Mouse (Mus musculus): ENCODE data around the gene Bid. TPM values are rescaled to one million over a fixed set of nuclear protein-coding genes. Genes with fewer than 3 reads are reported as not detected.

The Bid gene
- polyA plus RNA-seq, 1 experiment from 2014 or later = 13.4 TPM

Other genes starting within 250 kb of the Bid start
- gene Slc25a18, start 143.3 kb downstream of the Bid start, polyA plus RNA-seq (2014; fragmentation: Nextera tagmentation; extraction: Ambion mirVana) = 1.0 and 1.2 TPM in 2 replicates
- 128 and 141 TPM in 2 replicates for gene Atp6v1e1, start 94.1 kb downstream of the Bid start, polyA plus RNA-seq (2014; fragmentation: Nextera tagmentation; extraction: Ambion mirVana)
- 26.2 and 33.3 TPM in 2 replicates for gene Bcl2l13, start 80.6 kb downstream of the Bid start, polyA plus RNA-seq (2014; fragmentation: Nextera tagmentation; extraction: Ambion mirVana)
- 17.0 and 19.2 TPM in 2 replicates for gene Mical3, start 214.1 kb upstream of the Bid start, polyA plus RNA-seq (2014; fragmentation: Nextera tagmentation; extraction: Ambion mirVana)